Mouse (Mus musculus) heart, embryonic 14.5 days (tissue): ENCODE measurements around the gene F8. TPM values are rescaled to one million over a fixed set of nuclear protein-coding genes. Genes with fewer than 3 reads are reported as not detected.

Experiments used
- ATAC-seq: fragments of 200-750 bp; cut with Nextera tagmentation; 2 replicates; pipeline ENCODE4 v1.8.0; 2017; ENCODE audit warnings: low read depth, moderate TSS enrichment; ENCODE audit not compliant: insufficient number of reproducible peaks, insufficient read depth, low FRiP score
- H3K27ac ChIP-seq, 2 experiments: fragments of 200-500 bp in 1 of 2; fragments of 300-500 bp in 1 of 2; sonication (generic) in 1 of 2; replicated peaks in 1 of 2; 2 replicates each; pipeline ENCODE4 v1.5.1; 2012 to 2014; ENCODE audit warnings: low read depth in 2 of 2, low read length in 2 of 2, control low read depth in 1 of 2, mild to moderate bottlenecking in 1 of 2, mixed read lengths in 1 of 2; ENCODE audit not compliant: control insufficient read depth in 1 of 2, insufficient read depth in 1 of 2
- H3K27me3 ChIP-seq: fragments of 300-500 bp; sonication (generic); 2 replicates; pipeline ENCODE4 v1.6.1; 2014; ENCODE audit warnings: mild to moderate bottlenecking, low read length, control low read depth; ENCODE audit not compliant: control insufficient read depth, insufficient read depth
- H3K36me3 ChIP-seq: fragments of 300-500 bp; sonication (generic); 2 replicates; pipeline ENCODE4 v1.6.1; 2014; ENCODE audit warnings: mild to moderate bottlenecking, control low read depth, low read length, mixed read lengths; ENCODE audit not compliant: control insufficient read depth, insufficient read depth
- H3K4me1 ChIP-seq, 2 experiments: fragments of 200-500 bp in 1 of 2; fragments of 300-500 bp in 1 of 2; sonication (generic) in 1 of 2; 2 replicates each; pipeline ENCODE4 v1.6.1; 2012 to 2014; ENCODE audit warnings: low read length in 2 of 2, control low read depth in 1 of 2, mixed read lengths in 1 of 2; ENCODE audit not compliant: control insufficient read depth in 2 of 2, insufficient read depth in 2 of 2
- H3K4me2 ChIP-seq: fragments of 300-500 bp; sonication (generic); 2 replicates; pipeline ENCODE4 v1.6.1; 2014; ENCODE audit warnings: mild to moderate bottlenecking, low read length
- H3K4me3 ChIP-seq, 2 experiments: fragments of 200-500 bp in 1 of 2; fragments of 300-500 bp in 1 of 2; sonication (generic) in 1 of 2; 2 replicates each; pipeline ENCODE4 v1.5.1; 2012 to 2014; ENCODE audit warnings: low read length in 2 of 2, mild to moderate bottlenecking in 2 of 2, control low read depth in 1 of 2, low read depth in 1 of 2, moderate library complexity in 1 of 2; ENCODE audit not compliant: control insufficient read depth in 1 of 2, insufficient read depth in 1 of 2
- H3K9ac ChIP-seq: fragments of 300-500 bp; sonication (generic); 2 replicates; pipeline ENCODE4 v1.6.1; 2014; ENCODE audit warnings: mild to moderate bottlenecking, low read length
- H3K9me3 ChIP-seq: fragments of 300-500 bp; sonication (generic); 2 replicates; pipeline ENCODE4 v1.6.1; 2016; ENCODE audit warnings: low read length, control low read depth; ENCODE audit not compliant: control insufficient read depth
- WGBS: fragments of 180-500 bp; shearing (Covaris S2); extraction: QIAGEN DNeasy Blood & Tissue Kit; methylation state at CpG from one replicate; pipeline ENCODE4 v1.1.7; 2014; 5-methylcytosine and 5-hydroxymethylcytosine counted together
- polyA plus RNA-seq: library from polyadenylated mRNA; unstranded; fragments of >200 nt; fragmentation: Nextera tagmentation; extraction: Ambion mirVana; gene quantifications from 2 replicates; pipeline ENCODE4 v1.2.1, GENCODE M21; 2014

The F8 gene
- polyA plus RNA-seq, 1 experiment from 2014 or later = 4.1 TPM

- Histone ChIP-seq H3K9ac (no peak overlapping the region), H3K27ac (no peak overlapping the region), H3K4me3 (no peak overlapping the region), H3K4me1 (no peaks in the 10 kb centered on the region), H3K4me2 (no peak overlapping the region), H3K27me3 (no peaks in the 10 kb centered on the region), H3K9me3 (no peaks in the 10 kb centered on the region), H3K36me3 (no peaks in the 10 kb centered on the region)
- no peak for ATAC-seq
- WGBS = 68% methylated on average over 2 of the region's 2 CpGs
These were observed 244.7 kb downstream of the F8 start for GRCm38 (mm10) chrX:75137729-75138128.

- no peaks in the 10 kb centered on the region for H3K9me3 ChIP-seq
- no peak overlapping the region for H3K27ac ChIP-seq
- H3K9ac ChIP-seq = no peak overlapping the region
- H3K4me3 ChIP-seq = no peak overlapping the region
- H3K4me1 ChIP-seq = no peaks in the 10 kb centered on the region
- H3K27me3 ChIP-seq = no peaks in the 10 kb centered on the region
- no peak for ATAC-seq
- no peak overlapping the region for H3K4me2 ChIP-seq
- no peaks in the 10 kb centered on the region for H3K36me3 ChIP-seq
These were observed 245.5 kb downstream of the F8 start for GRCm38 (mm10) chrX:75136938-75137337.

- H3K9ac ChIP-seq = peak within 1 kb of the TSS; percentile 69
- H3K4me3 ChIP-seq = peak within 1 kb of the TSS; percentile 53 to 59
- H3K9me3 ChIP-seq = no peaks in the 10 kb centered on the region
- H3K36me3 ChIP-seq = no peaks in the 10 kb centered on the region; the same call in 1 of the 2 replicates
- no peaks in the 10 kb centered on the region for H3K27me3 ChIP-seq
- peak within 1 kb of the TSS; percentile 58 for H3K4me2 ChIP-seq
- H3K4me1 ChIP-seq = no peaks in the 10 kb centered on the region
- H3K27ac ChIP-seq = peak within 1 kb of the TSS; percentile 24 to 64
- WGBS = 18% methylated on average over 36 of the region's 36 CpGs
- ATAC-seq = peak; percentile 91
These were observed 251.8 kb downstream of the F8 start, which contains the start of gene Mpp1 for GRCm38 (mm10) chrX:75130467-75131160. Gene Mpp1, minus strand, starts transcription at chrX:75131016.

GRCm38 (mm10) chrX:75129474-75129873 is 252.9 kb downstream of the F8 start:
- H3K27ac ChIP-seq = no peak overlapping the region
- H3K4me2 ChIP-seq = peak overlapping the region; percentile 58
- no peaks in the 10 kb centered on the region for H3K4me1 ChIP-seq
- no peak for ATAC-seq
- H3K4me3 ChIP-seq = no peak overlapping the region; a peak in 1 of 4 replicates
- peaks cover 9% of the 10 kb centered on the region; the same call in 1 of the 2 replicates for H3K36me3 ChIP-seq
- no peaks in the 10 kb centered on the region for H3K9me3 ChIP-seq
- 50% methylated on average over 2 of the region's 2 CpGs for WGBS
- H3K9ac ChIP-seq = no peak overlapping the region
- H3K27me3 ChIP-seq = no peaks in the 10 kb centered on the region

- Histone ChIP-seq H3K4me3 (no peak overlapping the region), H3K27ac (no peak overlapping the region), H3K9me3 (no peaks in the 10 kb centered on the region), H3K27me3 (no peaks in the 10 kb centered on the region), H3K36me3 (peaks cover 12% of the 10 kb centered on the region), H3K4me1 (no peaks in the 10 kb centered on the region), H3K9ac (no peak overlapping the region), H3K4me2 (no peak overlapping the region)
- ATAC-seq = no peak
These were observed 254.0 kb downstream of the F8 start for GRCm38 (mm10) chrX:75128333-75128980.

GRCm38 (mm10) chrX:75126893-75127292 is 255.5 kb downstream of the F8 start:
- Histone ChIP-seq H3K27me3 (no peaks in the 10 kb centered on the region), H3K27ac (no peak overlapping the region), H3K4me3 (no peak overlapping the region), H3K9me3 (no peaks in the 10 kb centered on the region), H3K4me1 (no peaks in the 10 kb centered on the region), H3K36me3 (peaks cover 18% of the 10 kb centered on the region), H3K9ac (no peak overlapping the region), H3K4me2 (no peak overlapping the region)
- no peak for ATAC-seq

- H3K4me3 ChIP-seq = no peak overlapping the region
- peaks cover 25% of the 10 kb centered on the region for H3K36me3 ChIP-seq
- ATAC-seq = no peak
- H3K9ac ChIP-seq = no peak overlapping the region
- 68% methylated on average over 3 of the region's 3 CpGs for WGBS
- H3K9me3 ChIP-seq = no peaks in the 10 kb centered on the region
- H3K4me2 ChIP-seq = no peak overlapping the region
- H3K27ac ChIP-seq = no peak overlapping the region
- no peaks in the 10 kb centered on the region for H3K27me3 ChIP-seq
- no peaks in the 10 kb centered on the region for H3K4me1 ChIP-seq
These were observed 256.8 kb downstream of the F8 start for GRCm38 (mm10) chrX:75125606-75126005.
